15 mouse cellular contexts compared by ENCODE assay signal in the genomic region with DNA sequence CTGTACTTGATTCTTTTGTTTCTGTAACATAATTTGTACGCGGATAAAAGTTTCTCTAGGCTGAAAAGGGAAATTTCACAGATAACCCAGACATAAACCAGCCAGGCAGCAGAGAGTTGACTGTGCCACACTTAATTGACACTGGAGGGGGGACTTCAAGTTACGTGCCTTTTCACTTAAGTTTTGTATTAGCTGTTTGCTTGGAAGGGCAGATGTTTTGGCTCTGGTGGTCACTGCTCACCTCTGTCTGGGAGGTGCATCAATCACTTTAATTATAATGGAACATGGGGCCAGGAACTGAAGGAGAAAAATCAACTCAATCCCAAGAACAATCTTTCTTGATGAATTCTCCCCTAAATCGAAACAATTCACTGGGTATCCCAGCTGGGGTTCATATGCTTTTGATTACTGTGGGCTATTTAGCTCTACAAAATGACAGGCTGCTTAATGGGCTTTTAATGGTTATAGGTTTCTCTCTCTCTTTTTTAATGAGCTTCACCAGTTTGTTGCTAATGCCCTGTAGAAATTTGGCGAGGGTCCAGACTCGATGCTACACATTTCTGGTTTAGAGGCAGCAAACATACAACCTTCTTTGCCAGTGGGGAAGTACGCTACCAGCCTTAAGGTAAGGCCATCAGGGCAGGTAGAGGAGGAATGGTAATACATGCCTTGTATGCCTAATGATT.
DNase-seq lines count a peak whose midpoint lies in the region; ATAC-seq and TF ChIP-seq lines count a peak whose summit lies in the region.
"Had no signal": no experiment of that assay in that cellular context is flagged by ENCODE, and none has a peak within 500 bp of the region (broad histone marks: within the 10 kb centered on the region; RNA-seq: fewer than 3 reads in every experiment).

No protein-coding gene starts in this region.

- H3K4me2 ChIP-seq in forebrain, embryonic 14.5 days (ENCODE audit: low read length), result no peak overlapping the region
- H3K4me2 ChIP-seq in forebrain, embryonic 16.5 days (ENCODE audit: low read length), result no peak overlapping the region
- H3K4me2 ChIP-seq in midbrain, postnatal 0 days (ENCODE audit: low read depth, low read length, poor library complexity, severe bottlenecking), result no peak overlapping the region
- H3K4me2 ChIP-seq in hindbrain, embryonic 16.5 days (ENCODE audit: low read length), result no peak overlapping the region
- H3K4me2 ChIP-seq: embryonic facial prominence, embryonic 15.5 days; heart, embryonic 13.5 days had no signal

- WGBS in forebrain, embryonic 14.5 days, result 54% methylated on average over 7 of the region's 7 CpGs
- 49% methylated on average over 7 of the region's 7 CpGs for WGBS in forebrain, embryonic 16.5 days
- 84% methylated on average over 7 of the region's 7 CpGs for WGBS in midbrain, postnatal 0 days
- WGBS in midbrain, embryonic 10.5 days, result 89% methylated on average over 7 of the region's 7 CpGs
- 46% methylated on average over 7 of the region's 7 CpGs for whole genome bisulfite sequencing in hindbrain, embryonic 16.5 days
- WGBS in thymus, adult 2 months, result 93% methylated on average over 7 of the region's 7 CpGs

- no peak overlapping the region for H3K4me3 ChIP-seq in forebrain, embryonic 14.5 days (ENCODE audit: low read depth, low read length)
- no peak overlapping the region for H3K4me3 ChIP-seq in forebrain, embryonic 16.5 days (replicated peaks; ENCODE audit: low read length)
- no peak overlapping the region for H3K4me3 ChIP-seq in midbrain, postnatal 0 days (ENCODE audit: low read depth, low read length)
- no peak overlapping the region for H3K4me3 ChIP-seq in midbrain, embryonic 10.5 days
- H3K4me3 ChIP-seq in hindbrain, embryonic 16.5 days (ENCODE audit: low read length), result no peak overlapping the region
- H3K4me3 ChIP-seq in thymus, adult 2 months (ENCODE audit: control insufficient read depth, insufficient read depth, low read length), result no peak overlapping the region
- H3K4me3 ChIP-seq: embryonic facial prominence, embryonic 15.5 days; heart, embryonic 13.5 days had no signal

- H3K9me3 ChIP-seq in forebrain, embryonic 14.5 days (replicated peaks; ENCODE audit: control insufficient read depth, low read length), result no peaks in the 10 kb centered on the region
- no peaks in the 10 kb centered on the region for H3K9me3 ChIP-seq in forebrain, embryonic 16.5 days (ENCODE audit: control insufficient read depth, low read length)
- H3K9me3 ChIP-seq in midbrain, postnatal 0 days (ENCODE audit: low read length), result no peaks in the 10 kb centered on the region
- no peaks in the 10 kb centered on the region for H3K9me3 ChIP-seq in midbrain, embryonic 10.5 days (replicated peaks)
- H3K9me3 ChIP-seq in hindbrain, embryonic 16.5 days (ENCODE audit: control insufficient read depth, low read length), result no peaks in the 10 kb centered on the region
- H3K9me3 ChIP-seq: embryonic facial prominence, embryonic 15.5 days; heart, embryonic 13.5 days had no signal

- H3K9ac ChIP-seq in forebrain, embryonic 14.5 days (ENCODE audit: low read length), result no peak overlapping the region
- no peak overlapping the region for H3K9ac ChIP-seq in forebrain, embryonic 16.5 days (replicated peaks; ENCODE audit: low read depth, low read length)
- H3K9ac ChIP-seq in midbrain, postnatal 0 days (replicated peaks; ENCODE audit: low read length, poor library complexity, severe bottlenecking), result no peak overlapping the region
- H3K9ac ChIP-seq in hindbrain, embryonic 16.5 days (ENCODE audit: low read depth, low read length), result no peak overlapping the region
- H3K9ac ChIP-seq: embryonic facial prominence, embryonic 15.5 days; heart, embryonic 13.5 days had no signal

- peak; percentile 52 for DNase-seq in forebrain, embryonic 14.5 days (ENCODE audit: low spot score)
- peak; percentile 54 for DNase-seq in midbrain, postnatal 0 days (ENCODE audit: low spot score)
- DNase-seq in midbrain, embryonic 10.5 days (ENCODE audit: low spot score), result no peak
- no peak for DNase-seq in thymus, adult 2 months
- DNase-seq in right cerebral cortex, postnatal 36 days (ENCODE audit: low spot score in 2 of 2), result no peak
- DNase-seq: adrenal gland, adult 2 months; cerebellum, adult 9-11 months; gastrocnemius, postnatal 36 days; lung, adult 18-20 months; thymus, postnatal 4 days had no signal

- no peaks in the 10 kb centered on the region; the same call in 1 of the 2 replicates for H3K4me1 ChIP-seq in forebrain, embryonic 14.5 days (ENCODE audit: control insufficient read depth, insufficient read depth, low read length)
- H3K4me1 ChIP-seq in forebrain, embryonic 16.5 days (replicated peaks; ENCODE audit: control insufficient read depth, insufficient read depth, low read length), result 0 out of 2 replicates have a peak, but pooled peaks cover 4% of the 10 kb centered on the region
- H3K4me1 ChIP-seq in midbrain, postnatal 0 days (ENCODE audit: insufficient read depth, low read length), result no peaks in the 10 kb centered on the region
- H3K4me1 ChIP-seq in midbrain, embryonic 10.5 days, result no peaks in the 10 kb centered on the region
- H3K4me1 ChIP-seq in hindbrain, embryonic 16.5 days (ENCODE audit: control insufficient read depth, insufficient read depth, low read depth, low read length), result no peaks in the 10 kb centered on the region
- no peaks in the 10 kb centered on the region for H3K4me1 ChIP-seq in thymus, adult 2 months (replicated peaks; ENCODE audit: control insufficient read depth, insufficient read depth, low read length)
- H3K4me1 ChIP-seq: embryonic facial prominence, embryonic 15.5 days; heart, embryonic 13.5 days had no signal

- TF ChIP-seq CTCF in midbrain, postnatal 0 days (IDR thresholded peaks at IDR 0.05), result no peak
- no peak for TF ChIP-seq CTCF in thymus, adult 2 months (IDR thresholded peaks at IDR 0.05; ENCODE audit: borderline replicate concordance, control insufficient read depth, extremely low read depth, insufficient read depth, low read length, poor library complexity)

- TF ChIP-seq POLR2A in thymus, adult 2 months (IDR thresholded peaks at IDR 0.05; ENCODE audit: control insufficient read depth, extremely low read depth, insufficient read depth, low read length, poor library complexity), result no peak

- no peaks in the 10 kb centered on the region for H3K36me3 ChIP-seq in forebrain, embryonic 14.5 days (ENCODE audit: control insufficient read depth, insufficient read depth, low read length)
- H3K36me3 ChIP-seq in forebrain, embryonic 16.5 days (ENCODE audit: control insufficient read depth, insufficient read depth), result no peaks in the 10 kb centered on the region
- no peaks in the 10 kb centered on the region for H3K36me3 ChIP-seq in midbrain, postnatal 0 days (ENCODE audit: insufficient read depth, low read length)
- no peaks in the 10 kb centered on the region for H3K36me3 ChIP-seq in midbrain, embryonic 10.5 days
- no peaks in the 10 kb centered on the region for H3K36me3 ChIP-seq in hindbrain, embryonic 16.5 days (ENCODE audit: control insufficient read depth, insufficient read depth, low read length)
- no peaks in the 10 kb centered on the region for H3K36me3 ChIP-seq in thymus, adult 2 months (ENCODE audit: control insufficient read depth, insufficient read depth, low read length)
- H3K36me3 ChIP-seq: embryonic facial prominence, embryonic 15.5 days; heart, embryonic 13.5 days had no signal

- H3K27me3 ChIP-seq in forebrain, embryonic 14.5 days (replicated peaks; ENCODE audit: control insufficient read depth, insufficient read depth, low read length), result no peaks in the 10 kb centered on the region
- peaks cover 10% of the 10 kb centered on the region; the same call in 1 of the 2 replicates for H3K27me3 ChIP-seq in forebrain, embryonic 16.5 days (replicated peaks; ENCODE audit: control insufficient read depth, insufficient read depth, low read length)
- H3K27me3 ChIP-seq in midbrain, postnatal 0 days (ENCODE audit: insufficient read depth, low read length), result no peaks in the 10 kb centered on the region
- no peaks in the 10 kb centered on the region for H3K27me3 ChIP-seq in midbrain, embryonic 10.5 days (ENCODE audit: low read depth, poor library complexity, severe bottlenecking)
- H3K27me3 ChIP-seq in hindbrain, embryonic 16.5 days (replicated peaks; ENCODE audit: control insufficient read depth, insufficient read depth, low read length), result no peaks in the 10 kb centered on the region
- no peaks in the 10 kb centered on the region for H3K27me3 ChIP-seq in thymus, adult 2 months (ENCODE audit: control insufficient read depth, insufficient read depth, low read length)
- H3K27me3 ChIP-seq: embryonic facial prominence, embryonic 15.5 days; heart, embryonic 13.5 days had no signal

- no peak overlapping the region for H3K27ac ChIP-seq in forebrain, embryonic 14.5 days (ENCODE audit: low read depth, low read length)
- no peak overlapping the region for H3K27ac ChIP-seq in forebrain, embryonic 16.5 days (ENCODE audit: low read length)
- no peak overlapping the region for H3K27ac ChIP-seq in midbrain, postnatal 0 days (ENCODE audit: low read depth, low read length)
- no peak overlapping the region for H3K27ac ChIP-seq in midbrain, embryonic 10.5 days (replicated peaks)
- H3K27ac ChIP-seq in hindbrain, embryonic 16.5 days (ENCODE audit: low read depth, low read length), result no peak overlapping the region
- no peak overlapping the region for H3K27ac ChIP-seq in thymus, adult 2 months (ENCODE audit: control insufficient read depth, insufficient read depth, low read length)
- H3K27ac ChIP-seq: embryonic facial prominence, embryonic 15.5 days; heart, embryonic 13.5 days had no signal

- ATAC-seq in forebrain, embryonic 14.5 days, result no peak
- ATAC-seq in forebrain, embryonic 16.5 days, result no peak
- no peak for ATAC-seq in midbrain, postnatal 0 days (ENCODE audit: low FRiP score)
- peak; percentile 77 for ATAC-seq in hindbrain, embryonic 16.5 days
- ATAC-seq in granulocyte monocyte progenitor cell, adult 5-6 weeks (replicated peaks; ENCODE audit: poor library complexity, severe bottlenecking), result no peak

Comparison
In these comparisons a context has a peak if more than half of its experiments do, and no peak if none do; other contexts are left out.
1. DNase-seq: peak in forebrain, embryonic 14.5 days (single experiment) and midbrain, postnatal 0 days (single experiment); none in midbrain, embryonic 10.5 days (single experiment), thymus, adult 2 months (single experiment) and right cerebral cortex, postnatal 36 days (0 of 2).